Mouse (Mus musculus) intestine, postnatal 0 days (tissue): ENCODE measurements around the gene Gm10491. TPM values are rescaled to one million over a fixed set of nuclear protein-coding genes. Genes with fewer than 3 reads are reported as not detected.

Experiments used
- ATAC-seq: fragments of 200-750 bp; cut with Nextera tagmentation; 2 replicates; pipeline ENCODE4 v1.8.0; 2017; ENCODE audit warnings: mild to moderate bottlenecking, moderate TSS enrichment, moderate library complexity
- H3K27ac ChIP-seq: fragments of 300-500 bp; sonication (generic); 2 replicates; pipeline ENCODE4 v1.5.1; 2014; ENCODE audit warnings: mild to moderate bottlenecking, low read depth, low read length, moderate library complexity
- H3K27me3 ChIP-seq: fragments of 300-500 bp; sonication (generic); replicated peaks from 2 replicates; pipeline ENCODE4 v1.6.1; 2014; ENCODE audit warnings: low read length, mixed read lengths; ENCODE audit not compliant: control insufficient read depth, insufficient read depth
- H3K36me3 ChIP-seq: fragments of 300-500 bp; sonication (generic); 2 replicates; pipeline ENCODE4 v1.6.1; 2014; ENCODE audit warnings: mild to moderate bottlenecking, moderate library complexity; ENCODE audit not compliant: control insufficient read depth, insufficient read depth
- H3K4me1 ChIP-seq: fragments of 300-500 bp; sonication (generic); replicated peaks from 2 replicates; pipeline ENCODE4 v1.6.1; 2014; ENCODE audit warnings: antibody characterized with exemption, low read length, mixed read lengths; ENCODE audit not compliant: control insufficient read depth, insufficient read depth
- H3K4me2 ChIP-seq: fragments of 300-500 bp; sonication (generic); replicated peaks from 2 replicates; pipeline ENCODE4 v1.6.1; 2014; ENCODE audit warnings: low read depth, mild to moderate bottlenecking, moderate library complexity
- H3K4me3 ChIP-seq: fragments of 300-500 bp; sonication (generic); 2 replicates; pipeline ENCODE4 v1.5.1; 2014; ENCODE audit warnings: low read depth, low read length
- H3K9ac ChIP-seq: fragments of 300-500 bp; sonication (generic); 2 replicates; pipeline ENCODE4 v1.6.1; 2014; ENCODE audit warnings: mild to moderate bottlenecking, low read depth, low read length
- H3K9me3 ChIP-seq: fragments of 300-500 bp; sonication (generic); 2 replicates; pipeline ENCODE4 v1.6.1; 2016; ENCODE audit warnings: mixed run types; ENCODE audit not compliant: control insufficient read depth
- CTCF ChIP-seq: sonication (generic); IDR thresholded peaks from 2 replicates; pipeline ENCODE4 v1.5.1; 2016; ENCODE audit warnings: low read depth, mild to moderate bottlenecking, control low read depth, antibody characterized with exemption, moderate library complexity
- WGBS: fragments of 180-500 bp; shearing (Covaris S2); extraction: QIAGEN DNeasy Blood & Tissue Kit; methylation state at CpG from one replicate; pipeline ENCODE4 v1.1.7; 2014; 5-methylcytosine and 5-hydroxymethylcytosine counted together
- polyA plus RNA-seq: library from polyadenylated mRNA; unstranded; fragments of >200 nt; fragmentation: Nextera tagmentation; extraction: Ambion mirVana; gene quantifications from 2 replicates; pipeline ENCODE4 v1.2.1, GENCODE M21; 2015

The Gm10491 gene
- polyA plus RNA-seq, 1 experiment from 2014 or later: not detected

DNA sequence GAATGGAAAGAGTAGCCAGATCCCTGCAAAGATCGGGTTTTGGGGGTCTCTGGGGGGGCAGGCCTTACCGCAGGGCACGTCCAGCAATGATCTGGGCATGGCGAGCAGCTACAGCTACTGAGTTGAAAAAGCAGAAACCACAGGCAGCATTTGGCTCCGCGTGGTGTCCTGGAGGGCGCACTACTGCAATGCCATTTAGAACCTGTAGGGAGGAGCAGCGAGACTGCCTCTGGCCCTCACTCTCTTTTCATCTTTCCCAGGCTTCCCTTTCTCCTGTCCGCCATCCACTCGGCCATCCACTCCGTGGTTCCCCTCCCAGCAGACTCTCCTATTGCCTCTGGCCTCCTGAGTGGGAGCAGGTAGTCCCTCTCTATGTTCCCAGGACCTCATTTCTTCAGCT is 29.2 kb upstream of the Gm10491 start:
- WGBS: 64% methylated on average over 10 of the region's 11 CpGs
- peak; percentile 47 for TF ChIP-seq CTCF
- Histone ChIP-seq H3K9me3 (no peaks in the 10 kb centered on the region), H3K27me3 (no peaks in the 10 kb centered on the region), H3K27ac (no peak overlapping the region), H3K4me2 (no peak overlapping the region), H3K36me3 (no peaks in the 10 kb centered on the region; the same call in 1 of the 2 replicates), H3K9ac (no peak overlapping the region), H3K4me1 (no peaks in the 10 kb centered on the region), H3K4me3 (no peak overlapping the region)
- ATAC-seq: no peak

DNA sequence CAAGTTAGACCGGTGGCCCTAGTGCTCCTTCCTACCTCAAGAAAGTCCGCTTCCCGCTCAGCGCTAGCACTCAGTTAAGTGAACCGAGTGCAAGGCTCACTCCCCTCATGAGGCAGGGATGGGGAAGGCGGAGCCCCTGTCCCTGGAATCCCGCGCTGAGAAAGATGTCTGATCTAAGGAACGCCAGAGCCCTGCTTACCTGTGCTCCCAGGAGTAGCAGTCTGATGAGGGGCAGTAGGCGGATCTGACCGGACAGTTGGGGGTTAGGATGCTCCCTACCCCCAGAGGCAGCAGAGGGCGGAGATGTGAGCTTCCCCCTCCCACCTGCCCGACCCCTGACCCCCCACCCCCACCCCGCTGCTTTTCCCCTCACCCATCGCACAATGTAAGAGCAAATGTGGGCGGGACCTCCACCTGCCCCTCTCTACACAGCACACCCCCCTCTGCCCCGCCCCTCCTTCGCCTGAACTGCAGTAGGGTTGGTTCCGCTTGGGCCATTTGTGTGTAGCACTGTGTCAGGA is 20.7 kb upstream of the Gm10491 start, which contains the start of gene Eras:
Gene Eras (minus strand): TSS at position 338 of the 521 bp plus-strand sequence.
- H3K9me3 ChIP-seq: no peaks in the 10 kb centered on the region
- WGBS: 23% methylated on average over 18 of the region's 19 CpGs
- peaks cover 5% of the 10 kb centered on the region; the same call in 1 of the 2 replicates for H3K36me3 ChIP-seq
- H3K27ac ChIP-seq: no peak within 1 kb of the TSS
- 0 out of 2 replicates have a peak, but pooled peaks cover 2% of the 10 kb centered on the region for H3K27me3 ChIP-seq
- 0 out of 2 replicates have a peak within 1 kb of the TSS, but pooled peaks have one; percentile 2 for H3K4me3 ChIP-seq
- no peak for TF ChIP-seq CTCF
- no peaks in the 10 kb centered on the region for H3K4me1 ChIP-seq
- no peak for ATAC-seq
- no peak within 1 kb of the TSS for H3K4me2 ChIP-seq
- H3K9ac ChIP-seq: no peak within 1 kb of the TSS

DNA sequence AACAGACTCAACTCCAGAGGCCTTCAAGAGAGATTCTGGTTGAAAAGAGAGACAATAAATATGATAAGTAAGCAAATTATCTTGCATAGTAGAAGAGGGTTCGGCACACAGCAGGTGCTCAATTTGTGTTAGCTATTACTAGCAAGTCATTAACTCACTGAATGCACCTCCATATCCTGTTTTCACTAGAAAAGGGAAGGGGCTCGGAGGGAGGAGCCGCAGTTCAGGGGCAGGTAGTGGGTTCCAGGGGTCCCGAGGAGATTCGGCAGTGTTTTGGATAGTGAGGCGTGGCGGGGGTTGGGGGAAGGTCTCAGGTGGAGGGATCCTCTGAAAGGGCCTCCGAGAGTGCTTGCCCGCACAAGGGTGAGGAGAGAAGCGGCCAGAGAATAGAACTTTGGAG is 19.5 kb upstream of the Gm10491 start:
- Histone ChIP-seq H3K4me2 (no peak overlapping the region), H3K4me1 (no peaks in the 10 kb centered on the region), H3K9ac (no peak overlapping the region), H3K27ac (no peak overlapping the region), H3K27me3 (peaks cover 11% of the 10 kb centered on the region), H3K36me3 (peaks cover 5% of the 10 kb centered on the region; the same call in 1 of the 2 replicates), H3K4me3 (no peak overlapping the region), H3K9me3 (no peaks in the 10 kb centered on the region)
- WGBS: 34% methylated on average over 10 of the region's 10 CpGs
- TF ChIP-seq CTCF: no peak
- no peak for ATAC-seq

DNA sequence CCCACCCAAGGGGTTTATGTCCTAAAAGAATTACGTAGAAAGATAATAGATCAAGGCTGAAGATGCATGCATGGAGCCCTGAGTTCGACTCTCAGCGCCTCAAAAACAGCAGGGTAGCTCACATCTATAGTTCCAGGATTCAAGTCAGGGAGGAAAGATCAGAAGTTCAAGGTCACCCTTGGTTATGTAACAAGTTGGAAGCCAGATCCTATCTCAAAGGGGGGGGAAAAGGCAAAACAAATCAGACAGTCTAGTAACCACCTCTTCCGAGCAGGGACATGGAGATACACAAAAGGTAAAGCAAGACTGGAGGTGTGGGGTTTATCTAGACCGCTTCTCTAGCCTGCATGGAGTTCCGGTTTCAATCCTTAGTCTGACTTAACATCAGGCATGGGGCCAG is 18.6 kb upstream of the Gm10491 start:
- H3K36me3 ChIP-seq: peaks cover 2% of the 10 kb centered on the region; the same call in 1 of the 2 replicates
- TF ChIP-seq CTCF: no peak
- peaks cover 19% of the 10 kb centered on the region for H3K27me3 ChIP-seq
- no peak overlapping the region for H3K9ac ChIP-seq
- no peak overlapping the region for H3K4me3 ChIP-seq
- no peak overlapping the region for H3K27ac ChIP-seq
- WGBS: 75% methylated on average over 6 of the region's 6 CpGs
- H3K9me3 ChIP-seq: no peaks in the 10 kb centered on the region
- no peaks in the 10 kb centered on the region for H3K4me1 ChIP-seq
- no peak overlapping the region for H3K4me2 ChIP-seq
- no peak for ATAC-seq

DNA sequence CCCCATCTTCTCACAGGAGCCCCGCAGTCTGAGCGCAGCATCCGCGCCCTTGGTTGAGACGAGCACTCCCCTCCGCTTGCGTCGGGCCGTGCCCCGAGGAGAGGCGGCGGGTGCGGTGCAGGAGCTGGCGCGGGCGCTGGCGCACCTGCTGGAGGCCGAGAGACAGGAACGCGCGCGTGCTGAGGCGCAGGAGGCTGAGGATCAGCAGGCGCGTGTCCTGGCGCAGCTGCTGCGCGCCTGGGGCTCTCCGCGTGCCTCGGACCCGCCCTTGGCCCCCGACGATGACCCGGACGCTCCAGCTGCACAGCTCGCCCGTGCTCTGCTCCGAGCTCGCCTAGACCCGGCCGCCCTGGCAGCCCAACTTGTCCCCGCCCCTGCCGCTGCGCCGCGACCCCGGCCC is 14.4 kb upstream of the Gm10491 start:
- no peak overlapping the region for H3K27ac ChIP-seq
- no peak for TF ChIP-seq CTCF
- H3K4me1 ChIP-seq: no peaks in the 10 kb centered on the region
- no peaks in the 10 kb centered on the region for H3K36me3 ChIP-seq
- no peaks in the 10 kb centered on the region for H3K9me3 ChIP-seq
- no peak for ATAC-seq
- peak overlapping the region; percentile 26 for H3K4me3 ChIP-seq
- H3K4me2 ChIP-seq: peak overlapping the region; percentile 47
- 13% methylated on average over 47 of the region's 48 CpGs for WGBS
- peaks cover 36% of the 10 kb centered on the region for H3K27me3 ChIP-seq
- H3K9ac ChIP-seq: no peak overlapping the region

DNA sequence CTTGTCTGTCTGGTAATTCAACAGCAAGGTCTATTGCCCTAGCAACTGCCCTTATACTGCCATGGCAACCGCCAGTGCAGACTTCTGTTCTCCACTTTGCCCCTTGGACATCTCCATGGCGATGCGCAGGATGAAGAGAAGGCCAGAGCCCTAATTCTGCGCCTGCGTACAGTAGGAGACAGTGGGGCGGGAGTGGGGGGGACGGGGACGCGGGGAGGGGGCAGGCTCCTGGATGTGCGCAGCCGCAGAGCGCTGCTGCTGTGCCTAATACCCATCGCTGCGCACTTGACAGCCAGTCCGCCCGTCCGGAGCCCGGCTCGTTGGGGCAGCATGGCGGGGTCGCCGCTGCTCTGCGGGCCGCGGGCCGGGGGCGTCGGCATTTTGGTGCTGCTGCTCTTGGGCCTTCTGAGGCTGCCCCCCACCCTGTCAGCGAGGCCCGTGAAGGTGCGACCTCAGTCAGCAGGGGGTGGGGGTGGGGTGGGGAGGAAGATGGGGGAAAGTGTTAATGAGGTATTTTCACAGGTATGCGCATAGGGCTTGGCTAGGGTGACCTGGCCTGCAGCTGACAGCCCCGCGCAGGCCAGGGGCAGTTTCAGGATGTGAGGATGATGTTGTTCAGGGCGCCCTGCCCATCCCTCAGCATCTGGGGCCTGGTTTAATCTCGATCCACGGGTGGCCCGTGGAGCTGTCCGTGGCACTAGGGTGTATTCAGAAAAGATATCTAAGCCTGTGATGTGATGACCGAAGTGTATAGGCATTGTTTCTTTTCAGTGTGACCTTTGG is 12.2 kb upstream of the Gm10491 start, which contains the start of gene Pcsk1n:
Gene Pcsk1n (plus strand): TSS at position 222 of the 783 bp plus-strand sequence.
- Histone ChIP-seq H3K4me2 (no peak within 1 kb of the TSS), H3K4me1 (no peaks in the 10 kb centered on the region), H3K4me3 (no peak within 1 kb of the TSS), H3K9ac (no peak within 1 kb of the TSS), H3K9me3 (no peaks in the 10 kb centered on the region), H3K27me3 (peaks cover 33% of the 10 kb centered on the region), H3K27ac (no peak within 1 kb of the TSS), H3K36me3 (no peaks in the 10 kb centered on the region)
- no peak for TF ChIP-seq CTCF
- WGBS: 15% methylated on average over 39 of the region's 40 CpGs
- ATAC-seq: no peak
